Mouse (Mus musculus): ENCODE data around the gene Cd55. TPM values are rescaled to one million over a fixed set of nuclear protein-coding genes. Genes with fewer than 3 reads are reported as not detected.
"Not testable (repeated sequence)": the region's sequence is repeated elsewhere in the genome, so short reads cannot be mapped to it uniquely, and the experiment has no call there.

The Cd55 gene
- total and polyA plus RNA-seq, 2 experiments from 2014 or later = 10.0 to 13.5 TPM

DNA sequence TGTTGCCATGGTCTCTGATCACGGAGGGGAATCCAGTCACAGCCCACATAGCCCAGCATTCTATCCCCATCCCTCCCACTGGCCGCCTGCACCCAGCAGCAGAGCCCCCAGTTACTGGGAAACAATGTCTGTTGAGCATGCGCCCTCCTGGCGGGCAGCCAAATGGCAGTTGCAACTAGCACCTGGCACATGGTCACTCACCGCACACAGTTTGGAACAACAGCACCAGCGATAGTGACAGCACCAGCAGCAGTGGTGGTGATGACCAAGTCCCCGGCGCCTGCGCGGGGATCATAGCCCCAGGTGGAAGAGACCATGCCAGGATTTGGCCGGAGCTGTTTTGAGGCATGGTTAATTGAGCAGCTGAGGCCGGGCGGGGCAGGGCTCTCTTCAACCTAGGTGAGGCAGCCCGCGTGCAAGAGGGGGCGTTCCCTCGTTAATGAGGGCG is 39.9 kb downstream of the Cd55 start, which contains the start of gene Cd55b:
Gene Cd55b, minus strand, starts transcription at position 346 of the 448 bp plus-strand sequence.
- Histone ChIP-seq H3K9ac (replicated peaks; ENCODE audit: low read length) (no peak within 1 kb of the TSS), H3K4me1 (ENCODE audit: insufficient read depth, low read length) (no peaks in the 10 kb centered on the region), H3K4me2 (ENCODE audit: low read depth, low read length) (peak within 1 kb of the TSS; percentile 31), H3K27ac (no peak within 1 kb of the TSS), H3K36me3 (ENCODE audit: insufficient read depth, low read length) (no peaks in the 10 kb centered on the region), H3K27me3 (ENCODE audit: insufficient read depth, low read length) (no peaks in the 10 kb centered on the region), H3K9me3 (ENCODE audit: low read length) (no peaks in the 10 kb centered on the region), H3K4me3 (ENCODE audit: low read length) (peak within 1 kb of the TSS; percentile 4; the same call in 1 of the 2 replicates)
- 50% methylated on average over 18 of the region's 18 CpGs for WGBS
- TF ChIP-seq CTCF (IDR thresholded peaks at IDR 0.05; ENCODE audit: low read depth) = no peak
- peak; percentile 76 for ATAC-seq
- peak; percentile 63 for DNase-seq (ENCODE audit: low spot score)

DNA sequence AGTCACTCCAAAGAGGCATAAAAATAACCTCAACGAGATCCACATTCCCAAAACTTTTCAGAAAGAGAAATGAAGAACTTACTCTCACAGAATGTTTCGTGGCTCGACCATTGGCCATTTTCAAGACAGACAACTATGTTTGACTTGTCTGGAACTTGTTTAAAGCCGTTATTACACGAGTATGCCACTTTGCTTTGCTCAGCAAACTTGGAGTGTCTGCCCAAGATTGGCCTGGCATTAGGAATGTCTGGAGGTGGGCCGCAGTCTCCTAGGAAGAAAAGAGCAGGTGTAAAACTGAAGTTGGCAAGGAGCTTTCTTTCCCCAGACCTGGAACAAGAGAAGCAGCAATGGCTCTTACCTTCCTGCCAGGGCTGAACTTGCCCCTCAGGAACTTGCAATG is 40.5 kb downstream of the Cd55 start:
- not testable (repeated sequence) for H3K9ac ChIP-seq (replicated peaks; ENCODE audit: low read length); H3K9me3 ChIP-seq (ENCODE audit: low read length); H3K36me3 ChIP-seq (ENCODE audit: insufficient read depth, low read length); DNase-seq (ENCODE audit: low spot score); H3K4me1 ChIP-seq (ENCODE audit: insufficient read depth, low read length); ATAC-seq; H3K4me2 ChIP-seq (ENCODE audit: low read depth, low read length); H3K4me3 ChIP-seq (ENCODE audit: low read length); H3K27ac ChIP-seq; H3K27me3 ChIP-seq (ENCODE audit: insufficient read depth, low read length)
- no CpG with 5 or more reads among the region's 6 CpGs for WGBS

DNA sequence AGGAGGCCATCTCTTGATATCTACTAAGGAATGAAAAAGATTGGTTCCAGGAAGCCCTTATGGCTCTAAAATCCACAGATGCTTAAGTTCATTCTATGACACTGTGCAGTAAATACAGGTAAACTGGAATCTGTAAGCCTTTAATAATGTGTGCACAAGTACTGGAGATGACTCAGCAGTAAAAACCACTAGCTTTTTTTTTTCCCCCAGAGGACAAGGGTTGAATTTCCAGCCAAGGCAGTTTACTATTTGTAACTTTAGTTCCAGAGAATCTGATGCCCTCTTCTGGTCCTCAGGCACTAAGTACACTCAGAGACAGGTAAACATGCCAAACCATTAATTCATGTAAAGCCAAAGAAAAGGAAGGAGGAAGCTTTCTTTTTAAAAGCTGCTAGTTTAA is 65.4 kb downstream of the Cd55 start:
- not testable (repeated sequence) for H3K4me3 ChIP-seq (ENCODE audit: low read length); H3K9me3 ChIP-seq (ENCODE audit: low read length); ATAC-seq

More for the DNA sequence above, 65.4 kb downstream of the Cd55 start:
- H3K4me1 ChIP-seq (ENCODE audit: insufficient read depth, low read length); H3K27me3 ChIP-seq (ENCODE audit: insufficient read depth, low read length); H3K9ac ChIP-seq (replicated peaks; ENCODE audit: low read length); DNase-seq (ENCODE audit: low spot score); H3K36me3 ChIP-seq (ENCODE audit: insufficient read depth, low read length); H3K27ac ChIP-seq; H3K4me2 ChIP-seq (ENCODE audit: low read depth, low read length): not testable (repeated sequence)

Other genes with a start within 250 kb of the Cd55 start
- gene Cd55b, start 39.7 kb downstream of the Cd55 start, total RNA-seq (2014; rRNA removed) = not detected in 2 replicates
- not detected in 2 replicates for gene Cd55b, start 39.7 kb downstream of the Cd55 start, polyA plus RNA-seq (2015; fragmentation: Nextera tagmentation; extraction: Ambion mirVana)
- gene Zp3r, start 166.9 kb upstream of the Cd55 start, total RNA-seq (2014; rRNA removed) = not detected in 2 replicates
- not detected in 2 replicates for gene Zp3r, start 166.9 kb upstream of the Cd55 start, polyA plus RNA-seq (2015; fragmentation: Nextera tagmentation; extraction: Ambion mirVana)
- gene C4bp, start 198.9 kb upstream of the Cd55 start, total RNA-seq (2014; rRNA removed) = not detected in 2 replicates
- gene C4bp, start 198.9 kb upstream of the Cd55 start, polyA plus RNA-seq (2015; fragmentation: Nextera tagmentation; extraction: Ambion mirVana) = 0.08 and 0.18 TPM in 2 replicates

All from hindbrain, postnatal 0 days (tissue).